Mouse (Mus musculus): ENCODE data around the gene Pi4ka.

Pi4ka gene

DNA sequence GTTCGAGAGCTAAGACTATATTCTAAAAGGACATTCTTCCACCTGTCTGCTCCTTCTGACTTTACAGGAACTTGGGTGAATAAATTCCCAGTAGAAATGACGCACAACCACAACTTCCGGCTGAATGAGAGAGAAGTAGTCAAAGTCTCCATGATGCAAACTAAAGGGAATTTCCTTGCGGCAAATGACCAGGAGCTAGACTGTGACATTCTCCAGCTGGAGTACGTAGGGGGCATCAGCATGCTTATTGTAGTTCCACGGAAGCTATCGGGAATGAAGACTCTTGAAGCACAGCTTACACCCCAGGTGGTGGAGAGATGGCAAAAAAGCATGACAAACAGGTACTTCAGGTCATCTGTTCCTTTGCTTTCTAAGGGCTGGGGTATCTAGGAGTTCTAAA, 66.4 kb downstream of the Pi4ka start:
- in situ Hi-C loops (cut with MboI, MseI) = no loop called here

DNA sequence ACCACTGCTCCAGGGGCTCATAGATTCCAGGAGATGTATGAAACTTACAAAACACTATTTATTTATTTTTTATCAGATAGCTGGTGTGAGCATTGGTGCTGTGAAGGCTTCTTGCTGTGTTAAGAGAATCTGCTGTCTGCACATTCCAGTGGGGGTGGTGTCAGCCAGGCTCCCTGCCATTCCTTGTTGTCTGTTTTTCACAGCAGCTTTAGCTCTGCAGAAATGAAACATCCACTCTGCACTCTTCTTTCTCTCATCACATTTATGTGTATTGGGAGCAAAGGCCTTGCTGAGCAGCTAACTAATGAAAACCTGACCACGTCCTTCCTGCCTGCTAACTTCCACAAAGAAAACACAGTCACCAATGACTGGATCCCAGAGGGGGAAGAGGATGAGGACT, 70.0 kb downstream of the Pi4ka start:
- in situ Hi-C loops (cut with MboI, MseI) = no loop called here

DNA sequence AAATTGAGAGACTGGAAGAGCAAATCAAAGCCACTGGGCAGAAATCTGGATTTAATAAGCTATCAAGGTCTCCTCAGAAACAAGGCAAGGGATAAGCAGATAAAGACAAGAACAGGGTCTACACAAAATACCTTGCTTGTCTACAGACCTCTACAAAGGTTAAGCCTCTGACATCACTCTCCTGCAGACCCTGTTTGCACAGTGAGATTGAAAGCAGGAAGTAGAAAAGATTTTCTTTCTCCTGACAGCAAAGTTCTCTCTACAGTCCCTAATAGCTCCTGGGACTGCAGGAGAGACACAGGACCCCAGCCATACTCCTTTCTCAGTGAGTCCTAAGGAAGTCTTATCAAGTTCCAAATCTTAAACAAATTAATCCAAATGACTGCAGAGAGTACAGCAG, 71.5 kb downstream of the Pi4ka start:
- in situ Hi-C loops (cut with MboI, MseI) = no loop called here

DNA sequence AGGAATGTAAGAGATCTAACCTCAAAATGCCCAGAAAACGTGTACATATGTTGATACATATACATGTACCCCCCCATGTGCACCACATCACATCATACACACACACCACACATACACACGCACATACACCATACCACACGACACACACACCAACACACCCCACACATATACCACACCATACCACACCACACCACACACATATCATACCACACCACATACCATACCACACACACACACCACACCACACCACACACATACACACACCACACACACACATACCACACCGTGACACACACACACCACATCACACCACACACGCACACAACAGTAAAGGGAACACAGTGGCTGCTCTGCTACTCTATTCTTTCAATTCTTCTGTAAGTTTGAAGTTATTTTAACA, 74.3 kb downstream of the Pi4ka start:
- in situ Hi-C loops (cut with MboI, MseI) = no loop called here

DNA sequence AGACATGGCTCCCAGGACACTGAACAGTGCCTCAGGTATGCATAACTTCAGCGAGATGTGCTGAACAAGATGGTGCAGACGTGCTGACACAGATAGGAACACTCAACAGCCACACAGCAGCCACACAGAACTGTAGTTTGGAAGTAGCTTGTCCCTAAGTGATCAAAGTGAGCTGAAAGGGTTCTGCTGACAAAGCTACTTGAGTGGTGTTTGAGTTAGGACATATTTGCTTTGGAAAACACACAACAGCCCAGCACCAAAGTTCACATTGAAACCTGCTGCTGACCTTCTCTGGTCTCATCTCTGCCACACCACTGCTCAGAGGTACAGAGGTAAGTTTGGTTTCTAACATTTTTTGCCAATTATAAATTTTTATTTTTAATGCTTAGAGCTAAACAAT, 75.0 kb downstream of the Pi4ka start, which contains the start of gene Serpind1:
TSS of gene Serpind1 (plus strand) at position 256 of the 400 bp plus-strand sequence.
- in situ Hi-C loops (cut with MboI, MseI) = no loop called here

DNA sequence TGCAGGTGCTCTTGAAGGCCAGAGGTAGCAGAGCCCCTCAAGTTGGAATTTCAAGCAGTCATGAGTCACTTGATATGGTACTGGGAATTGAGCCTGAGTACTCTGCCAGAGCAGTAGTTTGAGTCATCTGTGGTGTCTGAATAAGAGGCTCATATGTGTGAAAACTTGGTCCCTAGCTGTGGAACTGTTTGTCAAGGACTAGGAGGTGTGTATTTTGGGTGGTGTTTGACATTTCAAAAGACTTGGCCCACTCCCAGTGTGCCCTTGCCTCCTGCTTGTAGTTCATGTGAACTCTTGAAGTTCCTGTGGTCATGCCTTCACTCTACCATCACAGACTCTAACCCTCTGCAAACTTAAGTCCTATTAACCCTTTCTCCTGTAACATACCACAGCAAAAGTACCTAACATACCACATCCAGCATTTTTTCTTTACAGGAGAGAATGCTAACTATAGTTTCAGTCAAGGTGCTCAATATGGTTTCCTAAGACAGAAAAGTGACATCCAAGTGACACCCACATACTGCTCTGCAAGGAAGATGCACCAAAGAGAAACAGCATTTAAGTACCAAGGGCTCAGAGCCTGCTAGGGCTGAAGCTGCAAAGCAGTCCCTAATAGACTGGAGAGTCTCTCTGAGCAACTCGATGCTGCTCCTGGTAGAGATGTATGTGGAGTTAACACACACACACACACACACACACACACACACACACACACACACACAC, 76.1 kb downstream of the Pi4ka start:
- in situ Hi-C loops (cut with MboI, MseI) = no loop called here

DNA sequence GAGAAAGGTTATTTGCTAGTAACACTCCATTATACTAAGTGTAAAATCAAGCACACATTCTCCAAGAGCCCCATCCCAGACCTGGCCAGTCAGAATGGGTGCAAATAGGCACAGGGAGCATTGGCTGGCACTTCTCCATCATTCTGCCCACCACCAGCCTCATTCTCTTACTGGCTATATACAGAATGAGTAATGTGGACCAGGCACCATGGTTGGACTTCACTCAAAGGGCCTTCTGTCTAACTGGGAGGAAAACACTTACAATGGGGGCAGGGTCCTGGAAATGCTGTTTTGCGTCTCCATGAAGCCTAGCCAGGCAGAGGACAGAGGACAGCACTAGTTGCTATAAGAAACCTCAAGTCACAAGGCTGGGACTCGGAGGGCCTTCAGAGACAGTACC, 80.0 kb downstream of the Pi4ka start:
- in situ Hi-C loops (cut with MboI, MseI) = no loop called here

DNA sequence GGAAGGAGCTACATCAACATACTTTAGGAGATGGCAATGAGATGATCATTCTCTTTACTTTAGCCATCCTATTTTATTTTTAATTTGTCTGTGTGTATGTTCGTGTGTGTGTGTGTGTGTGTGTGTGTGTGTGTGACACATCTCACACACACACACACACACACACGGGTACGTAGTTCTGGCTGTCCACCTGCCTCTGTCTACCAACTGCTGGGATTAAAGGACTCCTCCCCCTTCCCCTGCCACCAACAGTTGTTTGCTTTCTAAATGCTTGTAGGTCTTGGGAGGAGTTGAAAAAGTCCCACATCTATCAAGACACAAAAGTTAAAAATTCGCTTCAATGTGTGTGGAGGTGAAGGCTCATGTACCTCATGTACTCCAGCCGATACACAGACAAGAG, 81.4 kb downstream of the Pi4ka start:
- in situ Hi-C loops (cut with MboI, MseI) = no loop called here

DNA sequence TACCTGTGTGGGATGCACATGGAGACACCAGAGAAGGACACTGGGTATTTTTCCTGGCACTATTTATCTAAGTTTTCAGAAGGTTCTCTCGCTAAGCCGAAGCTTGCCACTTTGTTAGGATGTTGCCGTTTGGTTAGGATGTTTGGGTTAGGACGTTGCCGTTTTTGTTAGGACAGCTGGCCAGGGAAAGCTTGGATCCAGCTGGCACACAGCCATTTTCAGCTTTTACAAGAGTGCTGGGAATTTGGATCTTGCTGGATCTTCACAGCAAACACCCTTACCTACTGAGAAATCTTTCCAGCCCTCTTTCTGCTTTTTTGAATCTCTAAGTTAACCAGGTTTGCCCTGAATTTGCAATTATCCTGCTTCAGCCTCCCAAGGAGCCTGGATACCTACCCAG, 84.6 kb downstream of the Pi4ka start:
- in situ Hi-C loops (cut with MboI, MseI) = no loop called here

DNA sequence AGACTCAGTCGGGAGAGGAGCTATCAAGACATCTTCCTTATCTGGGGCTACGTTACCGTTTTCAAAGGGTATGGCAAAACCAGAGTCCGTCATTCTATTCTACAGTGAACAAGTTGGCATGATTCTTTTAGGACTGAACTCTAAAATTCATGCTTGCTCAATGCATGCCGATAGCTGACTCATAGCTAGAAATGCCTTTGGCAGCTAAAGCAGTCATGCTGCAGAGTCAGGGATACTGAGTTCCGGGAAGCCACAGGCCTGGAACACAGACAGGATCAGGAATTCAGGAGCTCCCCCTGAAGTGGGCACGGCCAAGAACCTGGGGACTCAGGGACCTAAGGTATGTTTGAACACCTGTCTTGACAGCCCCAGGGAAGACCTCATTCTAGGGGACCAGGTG, 89.6 kb downstream of the Pi4ka start:
- in situ Hi-C loops (cut with MboI, MseI) = no loop called here

DNA sequence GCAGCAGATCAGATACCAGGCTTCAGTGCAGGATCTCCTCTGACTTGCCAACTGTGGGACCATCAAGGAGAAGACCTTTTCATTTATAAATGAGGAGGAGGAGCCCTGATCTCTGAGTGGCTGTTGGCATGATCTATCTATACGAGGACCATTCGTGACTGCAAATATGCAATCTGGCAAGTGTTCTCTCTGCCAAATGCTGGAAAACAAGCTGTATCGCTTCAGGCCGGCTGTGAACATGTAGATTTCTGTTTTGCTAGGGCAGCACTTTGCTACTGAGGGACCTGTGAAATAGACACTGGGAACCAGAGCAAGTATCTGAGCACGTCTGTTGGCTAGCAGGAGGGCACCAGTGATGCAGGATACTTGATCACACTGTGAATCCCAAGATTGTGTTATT, 93.6 kb downstream of the Pi4ka start:
- in situ Hi-C loops (cut with MboI, MseI) = no loop called here

DNA sequence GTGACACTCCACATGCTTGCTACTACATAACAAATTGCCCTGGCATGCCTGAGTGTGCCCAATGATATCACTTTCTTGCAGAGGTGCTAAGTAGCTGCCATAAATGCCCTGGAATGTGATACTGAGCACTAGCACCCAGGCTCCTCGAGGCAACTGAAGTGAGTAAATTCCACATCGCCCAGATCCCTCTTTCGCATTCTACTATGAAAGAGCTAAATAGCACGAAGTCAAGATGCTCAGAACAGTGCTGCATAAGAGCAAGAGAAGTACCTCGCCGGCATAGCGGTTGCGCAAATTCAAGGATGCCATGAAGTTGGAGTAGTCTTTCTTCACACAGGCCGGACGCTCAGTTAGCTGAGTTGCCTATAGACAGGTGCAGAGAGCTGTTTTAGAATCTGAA, 97.1 kb downstream of the Pi4ka start:
- in situ Hi-C loops (cut with MboI, MseI) = no loop called here

DNA sequence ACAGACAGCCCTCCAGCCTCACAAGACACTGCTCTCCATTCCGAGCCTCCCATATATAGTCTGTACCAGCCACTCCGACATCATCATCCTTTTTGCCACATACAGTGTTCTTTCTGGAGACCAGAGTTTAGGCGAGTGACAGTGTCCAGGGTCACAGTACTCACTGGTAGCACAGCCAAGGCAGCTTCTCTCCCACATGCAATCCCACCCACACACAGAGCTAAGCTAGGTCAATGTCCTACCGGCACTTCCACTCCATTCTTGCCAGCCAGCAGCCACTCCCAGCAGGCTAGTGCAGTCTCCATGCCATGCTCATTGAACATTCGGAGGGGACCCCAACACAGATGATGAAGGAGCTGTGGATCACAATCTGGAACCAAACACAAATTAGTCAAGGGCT, 98.7 kb downstream of the Pi4ka start:
- in situ Hi-C loops (cut with MboI, MseI) = no loop called here

DNA sequence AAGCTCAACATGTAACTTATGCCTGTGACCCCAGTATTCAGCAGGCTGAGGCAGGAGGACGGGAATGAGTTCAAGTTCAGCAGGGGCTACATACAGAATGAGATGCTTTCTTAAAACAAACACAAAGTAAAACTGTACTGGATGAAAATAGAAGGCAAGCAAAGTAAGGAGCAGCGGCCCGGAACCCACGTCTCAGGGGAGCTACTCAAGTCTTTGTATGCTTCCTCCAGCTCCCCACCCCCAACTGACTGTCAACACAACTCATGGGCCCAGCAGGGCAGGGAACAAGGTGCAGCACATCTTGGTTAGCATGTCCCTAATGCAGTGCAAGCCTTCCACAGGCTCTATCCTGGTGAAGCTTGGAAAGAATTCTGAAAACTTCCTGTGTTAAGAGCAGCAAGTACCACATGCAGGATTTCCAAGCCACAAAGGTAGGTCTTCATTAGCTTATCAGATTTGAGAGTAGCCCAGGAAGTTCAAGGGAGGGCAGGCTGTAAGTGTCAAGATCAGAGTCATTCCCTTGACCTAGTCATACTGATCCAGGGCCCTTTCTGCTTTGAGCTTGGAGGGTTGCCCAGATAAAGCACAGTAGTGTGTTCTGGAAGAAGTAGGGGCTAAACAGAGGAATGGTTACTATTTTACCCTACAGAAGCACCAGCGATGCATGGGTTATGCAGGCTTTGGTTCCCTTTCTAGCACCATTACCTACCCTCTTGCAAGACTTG, 102.4 kb downstream of the Pi4ka start:
- in situ Hi-C loops (cut with MboI, MseI) = no loop called here

DNA sequence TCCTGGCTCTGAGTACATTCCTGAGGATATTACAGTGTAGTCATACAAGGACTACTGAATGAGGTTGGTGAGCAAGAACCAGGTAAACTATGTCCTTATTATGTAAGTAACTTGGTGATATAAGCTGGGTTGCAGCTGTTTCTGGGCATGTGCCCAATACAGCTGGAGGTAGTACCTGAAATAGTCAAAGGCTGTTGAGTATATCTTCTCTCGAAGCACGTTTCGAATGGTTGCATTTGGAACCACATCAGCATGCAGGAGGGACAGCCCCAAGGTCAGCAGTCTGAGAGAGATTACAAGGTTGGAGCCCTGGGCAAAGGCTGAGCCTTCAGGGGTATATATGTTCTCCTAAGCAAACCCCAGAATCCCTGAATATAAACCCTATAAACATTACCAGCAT, 105.3 kb downstream of the Pi4ka start:
- in situ Hi-C loops (cut with MboI, MseI) = no loop called here

DNA sequence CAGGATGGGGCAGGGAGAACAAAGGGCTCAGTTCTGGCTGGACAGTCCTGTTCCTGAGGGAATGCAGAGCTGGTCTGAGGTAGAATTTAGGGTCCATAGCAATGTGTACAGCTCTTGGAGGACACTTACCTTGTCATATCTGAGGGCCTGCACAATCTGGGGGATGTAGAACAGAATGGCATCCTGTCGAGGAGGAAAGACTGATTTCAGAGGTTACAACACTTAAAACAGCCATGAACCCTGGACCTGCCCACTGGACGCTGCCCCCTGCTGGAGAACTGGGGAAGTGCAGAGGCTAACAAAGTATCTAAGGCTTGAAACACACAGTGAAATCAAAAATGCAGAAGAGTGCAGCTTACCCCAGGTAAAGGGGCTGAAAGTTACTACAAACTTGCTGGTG, 113.4 kb downstream of the Pi4ka start:
- in situ Hi-C loops (cut with MboI, MseI) = no loop called here

DNA sequence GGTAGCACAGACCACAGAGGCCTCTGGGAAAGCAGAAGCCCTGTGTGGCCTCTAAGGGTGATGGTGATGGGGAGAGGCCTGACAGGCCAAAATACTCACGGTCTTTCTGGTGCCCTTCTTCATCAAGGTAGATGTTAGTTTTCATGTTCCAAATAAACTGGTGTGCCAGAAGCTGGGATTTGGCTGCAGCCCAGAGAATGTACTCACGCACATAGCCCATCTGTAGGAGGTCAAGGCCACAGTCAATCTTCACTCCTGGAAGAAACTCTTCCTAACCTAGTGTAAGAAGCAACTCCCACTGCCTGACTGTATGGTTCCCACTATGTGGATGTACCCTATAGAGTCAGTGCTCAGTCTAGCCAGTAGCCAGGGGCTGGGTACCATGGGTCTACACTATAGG, 115.1 kb downstream of the Pi4ka start:
- in situ Hi-C loops (cut with MboI, MseI) = no loop called here

DNA sequence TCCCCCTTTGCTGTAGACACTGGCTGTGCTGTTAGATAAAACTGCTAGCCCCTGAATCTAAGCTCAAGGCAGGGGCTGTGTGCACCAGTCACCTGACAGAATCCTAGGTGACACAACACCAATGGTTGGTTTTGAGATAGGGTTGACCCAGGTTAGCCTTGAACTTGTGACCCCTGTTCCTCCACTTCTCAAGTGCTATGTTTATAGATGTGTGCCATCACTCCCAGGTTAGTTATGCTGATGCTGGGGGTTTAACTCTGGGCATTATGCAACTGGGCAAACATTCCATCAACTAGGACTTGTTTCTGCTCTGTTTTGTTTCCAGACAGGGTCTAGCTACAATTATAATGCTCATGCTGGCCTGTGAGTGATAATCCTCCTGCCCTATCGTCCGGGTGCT, 119.0 kb downstream of the Pi4ka start:
- in situ Hi-C loops (cut with MboI, MseI) = no loop called here

DNA sequence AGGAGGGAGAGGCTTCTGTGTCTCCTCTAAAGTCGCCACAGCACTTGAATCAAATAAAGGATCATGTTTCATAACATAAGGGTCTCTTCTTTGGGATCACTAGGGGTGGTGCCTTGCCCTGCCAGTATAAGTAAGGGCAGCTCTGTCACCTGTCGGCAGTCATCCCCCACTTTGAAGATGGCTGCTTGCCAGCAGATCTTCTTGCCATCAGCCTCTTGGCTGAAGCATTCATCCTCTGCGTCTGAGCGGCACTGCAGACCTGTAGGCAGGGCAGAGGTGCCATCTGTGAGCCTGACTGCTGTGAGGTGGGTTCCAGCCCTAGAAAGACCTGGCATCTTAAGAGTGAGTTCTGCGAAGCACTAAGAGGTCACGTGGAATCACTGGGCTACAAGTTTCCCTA, 123.0 kb downstream of the Pi4ka start:
- in situ Hi-C loops (cut with MboI, MseI) = no loop called here

DNA sequence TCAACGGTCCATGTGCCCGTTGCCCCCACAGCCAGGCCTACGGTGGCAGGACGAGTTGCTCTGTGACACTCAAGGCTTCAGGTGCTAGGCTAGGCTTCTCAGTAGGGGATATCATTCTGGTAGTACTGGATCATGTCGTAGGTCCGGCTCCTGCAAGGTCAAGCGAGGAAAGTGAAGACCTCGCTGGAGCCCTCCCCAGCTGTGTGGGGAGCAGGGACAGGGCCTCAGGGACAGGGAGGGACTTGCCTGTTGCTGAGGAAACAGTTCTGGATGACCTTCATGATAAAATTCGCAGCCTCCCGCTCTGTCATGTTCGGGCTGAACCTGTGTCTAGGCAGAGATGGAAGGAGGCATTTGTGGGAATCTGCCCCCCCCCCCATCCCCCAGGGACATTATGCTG, 125.6 kb downstream of the Pi4ka start:
- in situ Hi-C loops (cut with MboI, MseI) = no loop called here

DNA sequence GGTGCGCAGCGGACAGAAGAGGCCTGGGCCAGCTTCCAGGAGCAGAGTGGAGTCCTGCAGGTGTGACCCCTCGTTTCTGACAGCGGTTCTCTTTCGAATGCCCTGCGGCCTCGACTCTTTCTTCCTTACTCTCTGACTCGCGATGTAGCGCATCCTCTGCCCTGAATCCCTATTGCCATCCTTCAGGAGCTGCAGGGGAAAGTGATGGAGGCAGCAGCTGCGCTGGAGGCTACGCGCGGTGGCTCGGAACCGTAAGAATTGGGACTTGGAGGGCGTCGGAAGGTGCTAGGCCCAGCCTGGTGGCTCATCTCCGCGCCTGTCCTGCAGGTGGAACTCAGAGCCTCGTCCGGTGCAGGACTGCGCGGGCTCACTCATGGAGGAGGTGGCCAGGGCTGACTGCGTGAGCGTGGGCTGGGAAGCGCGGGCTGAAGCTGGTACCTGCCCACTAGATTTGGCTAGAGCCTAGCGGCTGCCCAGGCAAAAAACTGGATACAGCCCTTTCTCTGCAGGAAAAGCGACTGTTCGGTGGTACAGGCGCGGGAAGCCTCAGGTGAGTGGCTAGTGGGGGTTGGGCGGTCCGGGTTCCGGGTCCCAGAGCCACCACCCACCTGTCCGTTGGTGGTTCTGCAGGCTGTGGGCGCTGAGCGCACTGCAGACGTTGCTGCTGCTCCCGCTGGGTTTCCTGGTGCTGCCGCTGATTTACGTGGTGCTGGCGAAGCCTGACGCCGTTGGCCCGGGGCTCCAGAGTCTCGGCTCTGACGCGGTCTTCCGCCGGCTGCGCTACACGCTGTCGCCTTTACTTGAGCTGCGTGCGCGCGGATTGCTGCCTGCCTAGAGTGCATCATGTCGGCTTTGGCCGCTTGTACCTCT, 128.5 kb downstream of the Pi4ka start:
- in situ Hi-C loops (cut with MboI, MseI) = no loop called here
